Mouse (Mus musculus): ENCODE measurements around the gene Gm21874.
"Not testable (repeated sequence)": the region's sequence is repeated elsewhere in the genome, so short reads cannot be mapped to it uniquely, and the experiment has no call there.

Gene Gm21874

GRCm38 (mm10) chrY:9416048-9416447, at the start of gene Gm21874:
TSS of gene Gm21874 (minus strand) at chrY:9416148.
- DNase-seq (ENCODE audit: low read depth, low spot score), result not testable (repeated sequence)

All from CD4-positive, CD25-positive, alpha-beta regulatory T cell, adult 2 months (primary cell).